Mouse (Mus musculus): Measurements from ENCODE around the gene Cep152. TPM values are rescaled to one million over a fixed set of nuclear protein-coding genes. Genes with fewer than 3 reads are reported as not detected.

Cep152 gene
- total RNA-seq, 2 experiments from 2014 or later = 3.8 to 11.1 TPM

DNA sequence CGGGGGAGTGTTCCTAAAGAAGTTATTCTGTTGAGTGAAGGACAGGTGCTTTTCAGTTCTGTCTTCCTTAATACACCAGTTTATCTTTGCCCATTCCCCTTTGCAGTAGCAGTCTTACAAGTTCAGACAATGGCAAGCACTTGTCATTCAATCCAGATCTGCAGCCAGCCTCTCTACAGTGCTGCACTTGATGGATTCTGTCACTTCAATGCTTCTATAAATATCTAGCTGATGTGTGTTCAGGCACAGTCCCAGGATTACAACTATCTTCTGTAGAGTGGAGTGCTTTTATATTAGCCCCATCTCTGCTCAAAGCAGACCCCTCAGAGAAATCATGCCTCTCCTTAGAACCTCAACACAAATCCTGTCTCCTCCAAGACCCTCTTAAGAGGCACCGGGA lies 5.1 kb upstream of the Cep152 start:
- no peak for ATAC-seq (replicated peaks; ENCODE audit: low FRiP score, poor library complexity, severe bottlenecking)

DNA sequence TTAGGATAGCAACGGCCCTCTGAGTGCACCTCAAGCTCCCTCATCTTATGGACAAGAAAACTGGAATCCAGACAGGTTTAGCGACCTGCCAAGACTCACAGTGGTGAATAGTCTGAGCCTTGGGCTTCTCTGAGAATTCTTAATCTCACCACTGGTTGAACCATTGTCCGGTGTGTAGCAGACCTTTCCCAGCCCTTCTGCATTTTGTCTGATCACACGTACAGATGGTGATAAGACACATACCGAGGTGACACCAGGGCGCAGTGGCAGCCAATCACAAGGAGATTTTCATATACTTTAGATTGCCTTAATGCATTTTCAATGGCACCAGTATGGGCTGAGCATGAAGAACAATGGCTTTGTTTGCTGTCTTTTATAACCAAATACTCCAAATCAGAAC lies 3.6 kb upstream of the Cep152 start:
- ATAC-seq (replicated peaks; ENCODE audit: low FRiP score, poor library complexity, severe bottlenecking) = no peak

DNA sequence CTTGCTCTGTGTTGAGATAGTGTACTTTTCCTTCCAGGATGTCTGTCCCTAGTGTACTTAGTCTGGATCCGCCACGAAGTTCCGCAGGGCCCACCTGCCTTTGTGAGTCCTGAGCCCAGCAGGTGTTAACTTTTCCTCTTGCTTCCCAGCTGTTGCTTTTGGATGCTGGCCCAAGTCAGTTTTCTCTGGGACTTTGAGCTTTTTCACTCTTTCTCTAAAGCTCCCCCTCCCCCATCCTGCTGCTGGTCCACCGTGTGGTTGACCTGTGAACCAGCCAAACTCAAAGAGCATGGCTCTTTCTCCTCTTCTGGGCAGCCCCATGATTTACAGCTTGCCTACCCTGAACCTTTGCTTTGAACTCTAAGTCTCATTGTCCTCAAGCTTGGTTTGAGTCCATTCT lies 1.6 kb upstream of the Cep152 start:
- ATAC-seq (replicated peaks; ENCODE audit: low FRiP score, poor library complexity, severe bottlenecking) = no peak

DNA sequence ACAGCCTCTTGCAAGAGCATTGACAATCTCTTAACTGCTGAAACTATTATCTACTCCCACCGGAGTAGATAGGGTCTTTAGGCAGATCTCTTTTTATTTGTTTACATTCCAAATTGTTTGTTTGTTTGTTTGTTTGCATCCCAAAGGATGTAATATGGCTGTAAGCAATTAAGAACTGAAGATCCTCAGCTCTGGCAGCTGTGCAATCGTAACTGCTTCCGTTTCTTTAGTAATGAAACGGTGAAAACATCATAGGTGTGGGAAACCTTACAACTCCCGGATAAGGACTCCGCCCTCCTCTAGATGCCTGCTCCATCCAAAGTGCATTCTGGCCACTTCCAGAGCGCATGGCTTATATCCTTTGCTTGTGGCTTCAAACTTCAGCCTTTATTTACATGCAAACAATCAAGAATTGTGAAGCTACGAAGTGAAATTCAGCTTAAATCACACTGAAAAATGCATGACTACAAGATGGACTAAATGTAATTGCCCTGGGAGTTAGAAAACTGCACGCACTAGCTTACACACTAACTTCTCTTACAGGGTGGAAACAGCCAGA lies 707 bp downstream of the Cep152 start:
- no peak for ATAC-seq (replicated peaks; ENCODE audit: low FRiP score, poor library complexity, severe bottlenecking)

DNA sequence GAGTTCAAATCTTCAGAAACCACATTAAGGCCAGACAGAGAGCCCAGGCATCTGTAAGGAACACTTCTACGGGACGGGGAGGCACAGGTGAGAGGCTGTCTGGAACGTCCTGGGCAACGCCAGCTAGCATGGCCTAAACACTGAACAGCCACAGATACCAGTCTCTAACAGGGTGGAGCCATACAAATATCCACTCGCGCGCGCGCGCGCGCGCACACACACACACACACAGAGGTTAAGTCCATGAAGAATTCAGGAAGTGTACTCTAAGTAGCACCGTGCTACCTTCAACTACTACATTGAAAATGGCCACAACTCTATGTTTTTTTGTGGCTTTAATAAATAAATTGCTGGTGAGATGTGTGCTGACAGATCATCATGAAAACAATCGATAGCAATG lies 1.7 kb downstream of the Cep152 start:
- peak; percentile 27 for ATAC-seq (replicated peaks; ENCODE audit: low FRiP score, poor library complexity, severe bottlenecking)

DNA sequence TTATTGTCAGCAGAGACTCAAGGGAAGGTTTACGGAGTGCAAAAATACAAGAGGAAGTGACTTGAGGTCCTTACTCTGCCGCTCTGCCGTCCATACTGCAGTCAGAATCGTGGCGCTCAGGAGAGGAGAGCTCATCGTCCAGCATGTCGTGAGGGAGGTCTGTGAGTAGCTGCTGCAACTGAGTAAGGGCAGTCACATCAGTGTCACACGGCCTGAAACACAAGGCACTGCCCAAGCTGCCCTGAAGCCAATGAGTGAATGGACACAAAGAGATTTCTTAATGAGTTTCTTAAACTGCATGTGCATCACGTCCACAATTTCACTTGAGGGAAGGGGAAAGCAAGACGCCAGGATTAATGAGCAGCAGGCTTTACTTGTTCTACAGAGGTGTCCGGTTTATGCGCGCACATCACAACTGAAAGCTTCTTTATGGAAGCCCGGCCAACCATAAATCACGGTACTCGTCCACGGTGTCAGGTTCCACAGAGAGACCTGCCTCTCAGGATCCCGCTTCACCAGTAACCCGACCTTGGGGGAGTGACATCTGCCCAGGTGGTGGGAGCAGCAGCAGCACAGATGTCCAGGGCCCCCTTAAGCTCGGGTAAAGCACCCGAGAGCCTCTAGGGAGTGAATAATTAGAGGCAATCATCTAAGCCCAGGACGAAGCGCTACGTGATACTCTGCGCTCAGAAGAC lies 4.6 kb downstream of the Cep152 start:
- ATAC-seq (replicated peaks; ENCODE audit: low FRiP score, poor library complexity, severe bottlenecking) = no peak

DNA sequence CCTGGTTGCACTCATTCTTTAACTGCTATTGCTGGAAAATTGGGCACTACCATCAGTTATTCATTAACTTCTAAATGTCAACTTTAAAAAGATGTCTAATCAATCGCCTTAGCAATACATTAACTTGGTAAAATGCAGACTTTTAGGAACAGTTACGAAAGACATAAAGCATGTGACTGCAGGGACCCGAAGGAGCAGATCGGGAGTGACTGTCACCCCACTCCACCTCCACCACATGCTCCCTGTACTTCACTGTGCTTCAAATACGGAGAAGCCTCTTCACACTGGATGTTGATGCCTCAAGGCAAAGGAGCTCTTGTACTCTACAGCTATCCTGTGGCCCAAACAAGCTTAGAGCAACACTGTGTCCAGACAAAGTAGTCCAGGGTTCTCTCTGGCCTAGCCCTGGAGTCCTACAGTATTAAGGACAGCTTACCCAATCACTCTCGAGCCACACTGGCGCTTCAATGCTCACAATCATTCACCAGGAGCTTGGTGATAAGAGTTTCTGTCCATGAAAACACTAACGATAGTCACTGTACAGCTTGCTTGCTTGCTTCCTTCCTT lies 9.0 kb downstream of the Cep152 start:
- ATAC-seq (replicated peaks; ENCODE audit: low FRiP score, poor library complexity, severe bottlenecking) = no peak

DNA sequence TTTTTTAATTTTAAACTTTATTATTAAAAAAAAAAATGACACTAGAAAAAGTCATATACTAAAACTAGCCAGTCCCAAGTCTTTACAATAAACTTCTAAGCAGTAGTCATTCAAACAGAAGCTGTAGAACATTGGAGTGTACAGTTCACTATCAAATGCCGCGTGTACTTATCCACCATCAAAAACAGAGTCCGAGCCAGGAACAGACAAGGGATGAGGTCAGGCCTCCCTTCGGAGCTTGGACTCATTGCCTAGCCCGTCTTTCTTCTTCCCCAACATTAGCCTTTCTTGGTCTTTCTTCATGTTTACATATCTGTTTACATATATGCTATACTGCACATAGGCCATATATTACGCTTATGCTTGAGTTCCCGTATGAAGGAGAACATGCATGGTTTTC lies 9.5 kb downstream of the Cep152 start:
- no peak for ATAC-seq (replicated peaks; ENCODE audit: low FRiP score, poor library complexity, severe bottlenecking)

DNA sequence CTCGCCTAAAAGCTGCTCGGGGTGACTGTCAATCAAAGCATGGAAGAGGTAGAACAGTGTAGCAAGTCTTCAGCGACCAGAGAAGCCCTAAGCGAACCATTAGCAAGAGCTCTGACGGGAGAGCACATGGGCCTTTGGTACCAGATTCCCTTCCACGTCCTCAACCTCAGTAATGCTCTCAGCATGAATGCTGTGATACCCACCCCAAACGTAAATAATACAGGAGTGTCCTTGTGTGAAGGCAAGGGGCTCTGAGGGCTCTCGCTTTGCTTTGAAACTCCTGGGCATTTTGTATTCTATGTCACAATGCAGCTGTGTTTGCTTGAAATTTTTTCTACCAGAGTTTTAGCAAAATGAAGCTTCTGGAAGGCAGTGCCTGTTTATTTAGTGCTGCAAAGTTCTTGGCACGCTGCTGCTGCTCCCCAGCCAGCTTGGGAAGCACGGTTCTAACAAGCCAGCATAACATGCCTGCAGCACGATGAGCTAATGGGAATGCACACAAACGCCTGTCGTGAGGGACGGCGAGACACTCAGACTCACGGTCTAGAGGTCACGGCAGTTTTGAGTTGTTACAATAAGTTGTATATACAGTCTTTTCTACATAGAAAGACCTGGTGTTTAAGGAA lies 18.6 kb downstream of the Cep152 start:
- no peak for ATAC-seq (replicated peaks; ENCODE audit: low FRiP score, poor library complexity, severe bottlenecking)

DNA sequence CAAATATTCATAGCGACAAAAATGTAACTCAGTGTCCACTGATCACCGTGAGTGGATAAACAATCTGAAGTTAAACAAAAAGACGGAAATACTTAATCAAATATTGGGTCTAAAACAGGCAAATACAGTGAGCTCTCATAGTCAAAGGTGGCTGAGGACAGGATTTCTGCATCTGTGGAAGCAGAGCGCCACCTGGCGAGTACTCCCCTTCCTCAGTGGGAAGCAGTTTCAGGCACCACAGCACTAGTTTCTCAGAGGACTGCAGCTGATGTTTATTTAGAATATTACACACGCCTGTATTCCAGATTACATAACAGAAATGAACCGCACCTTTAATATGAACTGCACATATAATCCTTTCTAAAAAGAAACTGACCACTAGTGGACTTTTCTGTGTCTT lies 20.3 kb downstream of the Cep152 start:
- no peak for ATAC-seq (replicated peaks; ENCODE audit: low FRiP score, poor library complexity, severe bottlenecking)

DNA sequence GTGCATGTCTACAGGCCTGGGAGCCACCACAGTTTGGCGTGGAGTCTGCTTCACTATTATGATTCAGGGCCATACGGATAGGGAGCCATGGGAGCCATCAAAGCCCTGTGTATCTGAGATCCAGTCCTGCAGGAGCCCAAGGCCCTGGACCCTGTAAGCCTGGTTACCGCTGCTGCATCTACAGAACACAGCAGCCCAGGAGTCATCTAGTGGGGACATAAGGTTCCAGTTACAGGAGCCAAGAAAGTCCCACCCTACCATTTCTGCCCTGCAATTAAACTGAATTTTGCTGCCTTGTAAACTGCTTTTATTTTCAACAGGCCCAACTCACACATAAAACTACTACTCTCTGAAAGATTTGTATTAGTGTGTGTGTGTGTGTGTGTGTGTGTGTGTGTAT lies 21.9 kb downstream of the Cep152 start:
- ATAC-seq (replicated peaks; ENCODE audit: low FRiP score, poor library complexity, severe bottlenecking) = no peak

DNA sequence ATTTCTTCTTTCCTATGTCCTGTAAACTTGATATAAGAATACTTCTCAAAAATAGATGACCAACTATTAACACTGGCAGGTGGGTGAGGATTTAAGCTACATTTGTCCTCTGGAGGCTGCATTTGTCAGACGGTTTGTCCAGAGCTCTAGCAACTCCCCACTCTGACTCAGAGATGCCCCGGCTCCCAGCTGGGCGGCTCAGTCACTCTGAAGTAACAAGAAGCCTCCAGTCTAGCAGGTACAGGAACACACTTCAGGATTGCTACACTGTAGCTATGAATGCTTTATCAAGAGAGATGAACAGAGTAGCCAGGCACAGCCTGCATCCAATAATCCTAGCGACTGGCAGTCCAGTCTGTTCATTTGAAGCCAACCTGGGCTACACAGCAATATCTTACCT lies 26.0 kb downstream of the Cep152 start:
- ATAC-seq (replicated peaks; ENCODE audit: low FRiP score, poor library complexity, severe bottlenecking) = no peak

DNA sequence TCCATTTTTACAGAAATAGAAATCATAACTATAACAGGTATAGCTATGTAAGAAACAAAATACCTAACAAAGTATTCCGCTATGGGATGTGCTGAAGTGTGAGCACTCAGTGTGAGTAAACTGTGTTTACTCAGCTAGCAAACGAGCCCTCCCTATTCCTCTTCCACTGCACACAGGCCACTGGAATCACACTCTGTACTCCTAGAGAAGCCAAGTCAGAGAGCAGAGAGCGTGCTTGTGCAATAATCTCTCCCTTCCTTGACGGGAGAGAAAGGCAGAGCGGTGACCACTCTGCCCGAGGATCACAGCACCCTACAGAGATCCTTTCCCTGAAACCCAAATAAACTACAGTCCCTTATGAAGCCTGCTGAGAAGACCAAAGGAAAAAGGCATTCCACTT lies 26.7 kb downstream of the Cep152 start:
- no peak for ATAC-seq (replicated peaks; ENCODE audit: low FRiP score, poor library complexity, severe bottlenecking)

DNA sequence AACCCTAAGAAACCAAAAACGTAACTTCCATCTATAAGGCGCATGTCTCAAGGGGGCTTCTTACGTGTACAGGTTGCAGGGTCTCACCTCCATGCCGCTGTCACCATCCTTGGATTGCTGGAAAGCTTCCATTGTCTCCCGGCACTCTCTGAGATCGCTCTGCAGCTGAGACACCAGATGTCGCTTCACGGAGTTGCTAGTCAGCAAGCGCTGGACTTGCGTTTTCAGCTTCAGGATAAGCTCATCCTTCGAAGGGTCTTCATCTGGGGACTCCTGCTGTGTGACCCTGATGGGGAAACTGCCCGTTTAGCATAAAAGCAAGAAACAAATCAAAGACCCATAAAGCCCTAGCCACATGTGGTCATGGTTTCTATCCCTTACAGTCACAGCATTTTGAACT lies 30.1 kb downstream of the Cep152 start:
- ATAC-seq (replicated peaks; ENCODE audit: low FRiP score, poor library complexity, severe bottlenecking) = no peak

DNA sequence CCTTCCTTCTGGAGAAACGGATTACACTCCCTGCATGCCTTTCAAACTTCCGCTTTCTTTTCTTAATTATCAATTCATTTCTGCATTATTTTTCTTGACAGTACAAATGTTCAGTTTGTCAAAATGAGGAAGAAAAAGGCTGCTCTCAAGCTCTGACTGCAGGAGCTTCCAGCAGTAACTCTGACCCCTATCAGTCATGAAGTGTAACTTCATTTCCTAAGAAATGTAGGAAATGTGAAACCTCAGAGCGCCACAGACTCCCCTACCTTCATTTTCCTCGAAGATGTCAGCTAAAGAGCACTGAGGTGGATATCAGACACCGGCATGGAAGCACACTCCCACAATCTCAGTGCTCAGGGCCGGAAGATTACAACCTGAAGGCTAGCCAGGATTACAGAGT lies 30.8 kb downstream of the Cep152 start:
- ATAC-seq (replicated peaks; ENCODE audit: low FRiP score, poor library complexity, severe bottlenecking) = no peak

DNA sequence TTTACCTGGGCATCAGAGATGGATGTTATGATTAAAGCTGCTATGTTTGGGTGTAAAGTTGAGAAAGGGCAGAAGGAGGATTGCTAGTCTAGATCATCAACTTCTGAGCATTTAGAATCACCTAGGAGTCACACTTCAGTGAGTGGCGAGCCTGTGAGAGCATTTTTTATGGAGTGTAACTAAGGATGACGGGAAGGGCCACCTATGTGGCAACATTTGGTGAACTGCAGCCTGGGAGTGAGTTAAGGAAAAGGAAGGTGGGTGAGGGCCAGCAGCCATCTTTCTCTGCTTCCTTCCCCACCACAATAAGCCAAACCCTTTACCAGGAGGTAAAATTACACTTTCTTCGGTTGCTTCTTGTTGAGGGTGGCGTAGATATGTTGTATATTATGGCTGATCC lies 33.0 kb downstream of the Cep152 start:
- ATAC-seq (replicated peaks; ENCODE audit: low FRiP score, poor library complexity, severe bottlenecking) = no peak

DNA sequence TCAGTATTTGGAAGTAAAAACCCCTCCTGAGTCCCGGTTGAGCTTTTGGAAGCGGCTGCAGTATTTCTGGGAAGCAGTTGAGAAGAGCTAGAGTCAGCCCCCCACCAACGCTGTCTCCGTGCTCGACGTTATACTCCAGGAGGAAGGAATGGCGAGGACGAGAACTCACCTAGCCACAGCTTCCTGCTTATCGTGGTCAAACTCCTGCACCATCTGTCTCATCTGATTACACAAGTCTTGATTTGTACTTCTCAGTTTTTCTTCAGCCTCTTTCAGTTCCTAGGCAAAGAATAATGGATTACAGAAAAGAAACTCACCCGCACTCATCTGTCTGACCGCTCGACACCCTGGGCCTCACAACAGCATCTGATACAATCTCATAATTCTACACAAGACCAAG lies 35.6 kb downstream of the Cep152 start:
- no peak for ATAC-seq (replicated peaks; ENCODE audit: low FRiP score, poor library complexity, severe bottlenecking)

DNA sequence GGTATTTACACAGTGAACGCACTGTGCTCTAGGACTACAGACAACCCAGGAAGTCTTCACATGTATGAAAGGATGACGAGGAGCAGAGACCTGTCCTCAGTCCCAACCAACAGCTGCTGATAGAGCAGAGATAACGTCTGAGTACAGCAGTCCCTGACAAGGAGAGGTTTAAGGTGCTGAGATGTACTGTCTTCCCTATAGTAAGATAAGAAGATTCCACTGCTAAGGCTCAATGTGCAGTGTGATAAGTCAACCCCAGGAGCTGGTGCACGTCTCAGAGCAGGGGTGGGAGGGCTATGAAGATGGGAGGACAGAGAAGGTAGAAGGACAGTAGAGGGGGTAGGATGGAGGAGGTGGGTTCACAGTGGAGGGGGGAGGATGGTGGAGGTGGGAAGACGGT lies 43.8 kb downstream of the Cep152 start:
- ATAC-seq (replicated peaks; ENCODE audit: low FRiP score, poor library complexity, severe bottlenecking) = no peak

DNA sequence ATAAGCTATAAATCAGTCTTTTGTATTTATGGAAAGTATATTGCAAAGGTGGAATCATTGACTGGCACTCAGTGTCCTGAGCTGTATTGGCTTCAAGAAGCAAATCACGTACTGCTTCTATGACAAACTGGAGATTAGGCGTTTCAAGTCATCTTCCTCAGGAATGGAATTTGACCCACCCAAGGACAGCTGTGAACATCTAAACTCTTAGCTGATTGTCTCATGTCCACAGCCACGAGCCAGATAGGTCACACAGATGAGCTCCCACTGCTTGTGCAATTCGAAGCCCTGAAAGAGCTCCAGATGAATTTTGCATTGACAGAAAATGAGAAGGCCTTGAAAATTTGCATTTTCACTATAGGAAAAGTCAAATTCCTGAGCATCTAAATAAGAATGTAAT lies 47.2 kb downstream of the Cep152 start:
- ATAC-seq (replicated peaks; ENCODE audit: low FRiP score, poor library complexity, severe bottlenecking) = no peak

DNA sequence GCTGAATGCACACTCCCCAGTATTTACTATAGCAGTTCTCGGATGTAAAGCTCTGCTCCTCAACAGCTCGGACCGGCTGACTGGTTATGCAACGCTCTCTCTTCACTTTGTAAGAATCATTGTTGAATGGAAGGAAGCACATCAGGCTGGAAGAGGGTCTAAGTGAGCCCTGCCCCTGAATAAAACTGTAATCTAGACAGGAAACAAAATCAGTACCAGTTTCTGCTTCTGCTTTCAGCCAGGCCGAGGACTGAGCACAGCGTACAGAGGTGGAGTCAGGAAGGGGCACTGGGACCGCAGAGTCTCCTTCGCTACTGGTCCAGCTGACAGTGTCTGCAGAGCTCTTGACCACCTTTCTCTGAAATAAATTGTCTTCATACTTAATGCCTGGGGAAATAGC lies 48.4 kb downstream of the Cep152 start:
- no peak for ATAC-seq (replicated peaks; ENCODE audit: low FRiP score, poor library complexity, severe bottlenecking)

DNA sequence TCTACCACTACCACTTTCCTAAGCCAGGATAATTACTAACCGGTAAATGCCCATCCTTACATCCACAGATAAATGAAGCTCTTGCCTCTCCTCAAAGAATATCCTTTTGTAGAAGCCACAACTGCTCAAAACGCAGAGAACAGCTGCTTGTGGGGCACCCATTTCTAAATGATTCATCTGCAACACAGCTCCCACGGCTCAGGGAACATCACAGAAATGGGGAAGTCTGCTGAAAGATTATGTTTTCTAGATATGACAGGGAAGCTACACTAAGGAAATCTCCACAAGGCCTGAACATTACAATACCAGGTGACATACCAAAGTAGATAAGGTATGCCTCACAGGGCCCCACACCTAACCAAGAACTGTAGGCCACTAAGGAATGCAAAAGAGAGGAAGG lies 49.1 kb downstream of the Cep152 start:
- ATAC-seq (replicated peaks; ENCODE audit: low FRiP score, poor library complexity, severe bottlenecking) = no peak
